Mouse (Mus musculus) hindbrain, embryonic 16.5 days (tissue): ENCODE measurements at regions not wholly inside any gene's neighbourhood (a gene's known extent, or its start where the extent isn't known, plus 50 kb on each side); places are given as distances from the start of the nearest gene placed in this dataset.
A peak's percentile ranks its signal among the peaks of the same experiment; 100 is the strongest.

Source experiments
- ATAC-seq: fragments of 200-750 bp; cut with Nextera tagmentation; 2 replicates; pipeline ENCODE4 v1.8.0; 2017; ENCODE audit warnings: moderate TSS enrichment, moderate library complexity
- H3K27ac ChIP-seq: fragments of 300-500 bp; sonication (generic); 2 replicates; pipeline ENCODE4 v1.5.1; 2014; ENCODE audit warnings: low read depth, mild to moderate bottlenecking, control low read depth, low read length, moderate library complexity
- H3K27me3 ChIP-seq: fragments of 300-500 bp; sonication (generic); replicated peaks from 2 replicates; pipeline ENCODE4 v1.6.1; 2014; ENCODE audit warnings: low read length; ENCODE audit not compliant: control insufficient read depth, insufficient read depth
- H3K36me3 ChIP-seq: fragments of 300-500 bp; sonication (generic); 2 replicates; pipeline ENCODE4 v1.6.1; 2014; ENCODE audit warnings: mild to moderate bottlenecking, low read length, moderate library complexity, mixed read lengths; ENCODE audit not compliant: control insufficient read depth, insufficient read depth
- H3K4me1 ChIP-seq: fragments of 300-500 bp; sonication (generic); 2 replicates; pipeline ENCODE4 v1.6.1; 2014; ENCODE audit warnings: low read depth, low read length; ENCODE audit not compliant: control insufficient read depth, insufficient read depth
- H3K4me2 ChIP-seq: fragments of 300-500 bp; sonication (generic); 2 replicates; pipeline ENCODE4 v1.6.1; 2014; ENCODE audit warnings: mild to moderate bottlenecking, low read length, control low read depth, moderate library complexity
- H3K4me3 ChIP-seq: fragments of 300-500 bp; sonication (generic); 2 replicates; pipeline ENCODE4 v1.5.1; 2014; ENCODE audit warnings: mild to moderate bottlenecking, low read length, control low read depth, moderate library complexity
- H3K9ac ChIP-seq: fragments of 300-500 bp; sonication (generic); 2 replicates; pipeline ENCODE4 v1.6.1; 2014; ENCODE audit warnings: low read depth, mild to moderate bottlenecking, control low read depth, low read length, moderate library complexity
- H3K9me3 ChIP-seq: fragments of 300-500 bp; sonication (generic); 2 replicates; pipeline ENCODE4 v1.6.1; 2014; ENCODE audit warnings: mild to moderate bottlenecking, low read length, moderate library complexity; ENCODE audit not compliant: control insufficient read depth
- WGBS: fragments of 180-500 bp; shearing (Covaris S2); extraction: QIAGEN DNeasy Blood & Tissue Kit; methylation state at CpG from one replicate; pipeline ENCODE4 v1.1.7; 2014; 5-methylcytosine and 5-hydroxymethylcytosine counted together

- H3K9me3 ChIP-seq: peaks cover 3% of the 10 kb centered on the region; the same call in 1 of the 2 replicates
- no peak for ATAC-seq
- no peaks in the 10 kb centered on the region for H3K27me3 ChIP-seq
- H3K4me2 ChIP-seq: no peak overlapping the region
- H3K27ac ChIP-seq: no peak overlapping the region
- no peaks in the 10 kb centered on the region for H3K4me1 ChIP-seq
- H3K36me3 ChIP-seq: no peaks in the 10 kb centered on the region
- no peak overlapping the region for H3K4me3 ChIP-seq
- no peak overlapping the region for H3K9ac ChIP-seq
- WGBS: 68% methylated on average over 5 of the region's 5 CpGs
These were observed 192.4 kb upstream of the Tenm3 start for GRCm38 (mm10) chr8:49035970-49036700.

GRCm38 (mm10) chr8:49035519-49035918 lies 191.8 kb upstream of the Tenm3 start:
- H3K36me3 ChIP-seq: no peaks in the 10 kb centered on the region
- H3K9ac ChIP-seq: no peak overlapping the region
- WGBS: 35% methylated on average over 8 of the region's 8 CpGs
- ATAC-seq: no peak
- H3K9me3 ChIP-seq: peaks cover 3% of the 10 kb centered on the region; the same call in 1 of the 2 replicates
- no peak overlapping the region for H3K4me3 ChIP-seq
- no peak overlapping the region for H3K4me2 ChIP-seq
- H3K27me3 ChIP-seq: no peaks in the 10 kb centered on the region
- H3K4me1 ChIP-seq: no peaks in the 10 kb centered on the region
- H3K27ac ChIP-seq: no peak overlapping the region

- Histone ChIP-seq H3K36me3 (no peaks in the 10 kb centered on the region), H3K4me2 (no peak overlapping the region), H3K27ac (no peak overlapping the region), H3K27me3 (no peaks in the 10 kb centered on the region), H3K9ac (no peak overlapping the region), H3K9me3 (no peaks in the 10 kb centered on the region), H3K4me3 (no peak overlapping the region), H3K4me1 (no peaks in the 10 kb centered on the region)
- WGBS: 26% methylated on average over 5 of the region's 5 CpGs
- no peak for ATAC-seq
These were observed 186.5 kb upstream of the Tenm3 start for GRCm38 (mm10) chr8:49030255-49030654.

DNA sequence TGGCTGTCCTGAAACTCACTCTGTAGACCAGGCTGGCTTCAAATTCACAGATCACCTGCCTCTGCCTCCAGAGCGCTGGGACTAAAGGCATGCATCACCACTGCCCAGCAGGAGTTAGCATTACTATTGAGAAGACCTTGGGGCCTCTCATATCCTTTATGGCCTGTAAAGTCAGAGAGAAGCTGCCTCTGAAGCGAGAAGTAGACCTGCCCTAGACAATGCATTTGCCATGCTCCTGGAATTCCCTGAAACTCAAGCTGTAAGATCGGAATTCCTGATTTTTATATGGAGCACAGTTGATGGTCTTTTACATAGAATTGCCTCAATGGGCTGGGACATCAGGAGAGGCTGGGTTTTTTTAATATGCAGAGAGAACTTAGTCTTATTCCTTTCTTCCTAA lies 174.0 kb upstream of the Tenm3 start:
- no peak for ATAC-seq
- WGBS: 74% methylated on average over 3 of the region's 3 CpGs

GRCm38 (mm10) chr8:49015701-49016100 lies 171.9 kb upstream of the Tenm3 start:
- Histone ChIP-seq H3K9me3 (no peaks in the 10 kb centered on the region), H3K4me2 (no peak overlapping the region), H3K9ac (no peak overlapping the region), H3K27ac (no peak overlapping the region), H3K36me3 (no peaks in the 10 kb centered on the region), H3K4me1 (no peaks in the 10 kb centered on the region), H3K4me3 (no peak overlapping the region), H3K27me3 (no peaks in the 10 kb centered on the region)
- 80% methylated on average over 7 of the region's 7 CpGs for WGBS
- no peak for ATAC-seq

More for the DNA sequence above, 174.0 kb upstream of the Tenm3 start:
- H3K4me2 ChIP-seq: no peak overlapping the region
- no peaks in the 10 kb centered on the region for H3K36me3 ChIP-seq
- no peaks in the 10 kb centered on the region for H3K9me3 ChIP-seq
- H3K27ac ChIP-seq: no peak overlapping the region
- no peak overlapping the region for H3K4me3 ChIP-seq
- no peaks in the 10 kb centered on the region for H3K27me3 ChIP-seq
- H3K9ac ChIP-seq: no peak overlapping the region
- no peaks in the 10 kb centered on the region for H3K4me1 ChIP-seq

DNA sequence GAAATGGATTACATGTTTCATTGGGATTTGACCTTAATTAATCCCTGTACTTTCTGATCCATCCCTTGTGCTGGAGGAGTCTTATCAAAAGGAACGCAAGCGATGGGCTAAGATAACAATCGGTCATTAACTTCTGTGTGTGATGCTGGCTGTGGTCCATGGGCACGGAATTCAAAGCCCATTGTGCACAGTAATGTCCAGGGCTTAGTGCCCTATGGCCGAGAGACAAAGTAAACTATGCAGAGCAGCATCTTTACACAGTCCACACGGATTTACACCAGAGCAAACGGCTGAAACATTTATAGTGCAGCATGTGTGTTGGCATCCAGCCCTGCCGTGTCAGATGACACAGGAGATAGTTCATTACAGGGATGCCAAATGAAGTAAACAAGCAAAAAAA lies 171.4 kb upstream of the Tenm3 start:
- Histone ChIP-seq H3K4me3 (no peak overlapping the region), H3K4me2 (no peak overlapping the region), H3K27me3 (no peaks in the 10 kb centered on the region), H3K4me1 (no peaks in the 10 kb centered on the region), H3K9ac (no peak overlapping the region), H3K9me3 (no peaks in the 10 kb centered on the region), H3K27ac (no peak overlapping the region), H3K36me3 (no peaks in the 10 kb centered on the region)
- 42% methylated on average over 8 of the region's 8 CpGs for WGBS
- ATAC-seq: peak; percentile 54; the same call in 1 of the 2 replicates

DNA sequence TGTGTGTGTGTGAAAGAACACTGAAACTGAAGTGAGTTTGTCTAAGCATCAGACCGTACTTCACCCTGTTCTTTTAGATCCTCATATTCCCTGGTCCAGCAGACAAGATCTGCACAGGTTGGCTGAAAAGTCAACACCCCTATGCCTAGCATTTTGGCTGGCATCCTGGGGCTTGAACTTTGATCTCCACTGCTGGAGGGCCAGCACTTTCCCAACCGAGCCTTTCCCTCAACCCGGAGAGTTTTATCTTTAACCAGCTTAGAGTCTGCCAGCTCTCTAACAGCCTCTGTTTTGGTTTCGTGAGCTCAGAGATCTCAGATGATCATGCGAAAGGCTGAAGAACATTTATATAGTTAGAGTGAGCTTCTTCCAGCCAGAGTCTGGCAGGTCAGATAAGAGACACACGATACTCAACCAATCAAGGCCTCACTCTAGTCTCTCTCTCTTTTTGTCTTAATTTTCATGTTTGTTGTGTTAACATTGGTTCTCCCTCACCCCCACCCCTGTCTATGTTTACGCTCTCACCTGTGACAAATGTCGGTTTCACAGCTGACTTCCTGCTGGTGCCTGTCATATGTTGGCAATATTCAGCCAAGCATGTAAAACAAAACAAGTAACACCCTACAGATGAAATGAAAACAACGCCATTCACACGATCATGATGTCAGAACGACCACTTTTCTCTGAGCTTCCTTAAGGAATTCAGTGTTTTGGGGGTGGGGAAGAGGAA lies 162.7 kb upstream of the Tenm3 start:
- H3K9ac ChIP-seq: no peak overlapping the region
- H3K4me1 ChIP-seq: no peaks in the 10 kb centered on the region
- H3K4me3 ChIP-seq: no peak overlapping the region
- H3K36me3 ChIP-seq: no peaks in the 10 kb centered on the region
- no peak overlapping the region for H3K27ac ChIP-seq
- H3K4me2 ChIP-seq: no peak overlapping the region
- no peak for ATAC-seq
- H3K9me3 ChIP-seq: no peaks in the 10 kb centered on the region
- no peaks in the 10 kb centered on the region for H3K27me3 ChIP-seq
- WGBS: 75% methylated on average over 11 of the region's 11 CpGs

DNA sequence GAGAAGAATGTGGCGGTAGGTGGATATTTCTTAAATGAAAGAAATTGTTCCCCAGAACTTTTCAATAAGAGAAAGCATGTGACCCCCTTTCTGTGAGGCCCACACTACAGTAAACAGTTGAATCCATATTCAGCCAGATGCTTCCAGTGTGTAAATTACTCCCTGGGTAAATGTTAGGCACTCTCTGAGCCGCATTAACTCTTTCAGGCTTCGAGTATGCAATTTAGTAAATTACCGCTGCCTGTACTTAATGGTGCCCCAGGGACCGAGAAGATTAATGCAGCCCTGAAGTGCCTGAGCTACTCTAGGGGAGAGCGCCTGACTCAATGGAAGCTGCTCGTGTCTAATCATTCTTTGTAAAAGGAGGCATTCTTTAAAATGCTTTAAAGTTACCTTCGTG lies 137.9 kb upstream of the Tenm3 start:
- Histone ChIP-seq H3K4me2 (no peak overlapping the region), H3K27me3 (no peaks in the 10 kb centered on the region), H3K27ac (no peak overlapping the region), H3K4me3 (no peak overlapping the region), H3K9me3 (no peaks in the 10 kb centered on the region), H3K9ac (no peak overlapping the region), H3K36me3 (no peaks in the 10 kb centered on the region), H3K4me1 (no peaks in the 10 kb centered on the region)
- WGBS: 51% methylated on average over 8 of the region's 8 CpGs
- peak; percentile 71 for ATAC-seq

DNA sequence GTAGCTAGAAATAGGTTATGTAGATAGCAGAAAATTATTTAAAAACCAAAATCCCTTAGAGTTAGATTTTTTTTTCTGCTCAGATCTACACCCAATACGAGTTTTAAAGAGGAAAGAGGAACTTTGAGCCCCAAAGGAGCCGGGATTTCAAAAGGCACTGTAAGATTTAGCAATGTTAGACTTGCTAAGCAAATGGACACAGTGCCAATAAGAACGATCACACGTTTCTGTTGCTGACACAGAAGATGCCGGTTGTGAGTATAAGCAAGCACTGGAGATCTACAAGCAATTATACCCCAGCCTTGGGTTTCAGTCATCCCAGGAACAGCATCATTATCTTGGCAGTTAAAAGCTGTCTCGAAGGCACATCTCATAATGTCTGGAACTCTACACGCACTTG lies 137.0 kb upstream of the Tenm3 start:
- 74% methylated on average over 7 of the region's 7 CpGs for WGBS

More for the DNA sequence above, 137.0 kb upstream of the Tenm3 start:
- Histone ChIP-seq H3K36me3 (no peaks in the 10 kb centered on the region), H3K4me3 (no peak overlapping the region), H3K27me3 (no peaks in the 10 kb centered on the region), H3K4me1 (no peaks in the 10 kb centered on the region), H3K9me3 (no peaks in the 10 kb centered on the region), H3K27ac (no peak overlapping the region), H3K9ac (no peak overlapping the region), H3K4me2 (no peak overlapping the region)
- no peak for ATAC-seq
